Mouse (Mus musculus): ENCODE results near the gene Smco3. TPM values are rescaled to one million over a fixed set of nuclear protein-coding genes. Genes with fewer than 3 reads are reported as not detected.
A peak's percentile ranks its signal among the peaks of the same experiment; 100 is the strongest.
"Not testable (repeated sequence)": the region's sequence is repeated elsewhere in the genome, so short reads cannot be mapped to it uniquely, and the experiment has no call there.

The Smco3 gene
- polyA plus RNA-seq, 1 experiment: not detected

DNA sequence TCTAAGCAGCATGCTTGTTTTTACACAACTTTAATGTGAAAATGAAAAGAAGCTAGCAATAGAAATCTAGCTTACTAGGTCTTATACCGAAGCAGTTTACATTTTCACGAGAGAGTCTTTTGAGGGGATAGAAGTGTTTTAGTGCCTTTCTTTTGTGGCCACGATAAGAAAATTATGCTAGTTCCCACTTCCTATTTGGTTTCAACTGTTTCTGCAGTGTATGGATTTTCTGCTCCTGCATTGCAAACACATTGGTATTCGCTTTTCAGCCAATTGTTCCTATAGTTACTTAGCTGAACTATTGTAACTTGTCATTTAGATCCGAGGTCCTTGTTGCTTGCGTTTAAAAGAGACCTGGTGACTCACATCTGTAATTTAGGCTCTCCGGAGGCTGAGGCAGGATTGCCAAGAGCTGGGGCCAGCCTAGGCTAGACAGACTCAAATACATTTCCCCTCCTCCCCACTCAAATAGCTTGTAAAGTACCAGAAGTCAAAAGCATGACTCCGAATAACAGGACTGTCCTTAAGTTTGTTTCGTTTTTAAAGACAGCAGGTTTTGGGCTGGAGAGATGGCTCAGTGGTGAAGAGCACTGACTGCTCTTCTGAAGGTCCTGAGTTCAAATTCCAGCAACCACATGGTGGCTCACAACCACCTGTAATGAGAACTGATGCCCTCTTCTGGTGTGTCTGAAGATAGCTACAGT, 30.4 kb downstream of the Smco3 start:
- Histone ChIP-seq H3K9me3 (ENCODE audit: control insufficient read depth, low read length) (no peaks in the 10 kb centered on the region), H3K4me1 (ENCODE audit: control insufficient read depth) (peaks cover 62% of the 10 kb centered on the region), H3K4me3 (replicated peaks) (peak overlapping the region; percentile 64), H3K36me3 (ENCODE audit: control insufficient read depth) (peaks cover 8% of the 10 kb centered on the region), H3K27me3 (ENCODE audit: control insufficient read depth) (no peaks in the 10 kb centered on the region)
- TF ChIP-seq TAL1 (IDR thresholded peaks at IDR 0.05; ENCODE audit: low read length): no peak
- peak; percentile 42; the same call in 1 of the 2 replicates for TF ChIP-seq GATA1 (IDR thresholded peaks at IDR 0.05; ENCODE audit: low read length)

DNA sequence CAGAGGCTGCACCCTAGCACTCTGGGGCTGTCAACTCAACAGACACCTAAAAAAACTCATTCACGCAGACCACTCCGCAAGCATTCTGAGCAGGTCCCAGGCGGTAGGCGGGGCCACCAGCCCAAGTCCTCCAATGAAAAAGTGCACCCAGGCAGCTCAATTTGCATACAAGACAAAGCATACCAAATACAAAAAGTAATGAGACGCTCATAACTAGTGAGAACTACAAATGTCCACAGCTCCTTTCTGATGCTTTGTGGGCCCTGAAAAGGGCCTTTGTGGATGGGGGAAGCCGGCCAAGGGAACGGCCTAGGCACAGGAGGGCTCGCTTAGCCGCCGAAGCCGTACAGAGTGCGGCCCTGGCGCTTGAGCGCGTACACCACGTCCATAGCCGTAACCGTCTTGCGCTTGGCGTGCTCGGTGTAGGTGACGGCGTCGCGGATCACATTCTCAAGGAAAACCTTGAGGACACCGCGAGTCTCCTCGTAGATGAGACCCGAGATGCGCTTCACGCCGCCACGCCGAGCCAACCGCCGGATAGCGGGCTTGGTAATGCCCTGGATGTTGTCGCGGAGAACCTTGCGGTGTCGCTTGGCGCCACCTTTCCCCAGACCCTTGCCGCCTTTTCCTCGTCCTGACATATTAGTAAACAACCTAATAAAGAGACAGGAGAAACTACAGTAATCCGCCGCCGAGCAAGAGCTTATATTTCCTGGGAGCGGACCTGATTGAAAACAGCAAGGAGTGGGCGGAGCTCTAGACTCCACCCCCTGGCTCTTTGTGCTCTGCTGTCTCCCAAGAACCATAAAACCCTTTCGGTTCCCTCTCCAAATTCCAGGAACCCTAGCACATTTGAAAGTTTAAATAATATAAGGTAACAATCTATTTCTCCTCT, 31.3 kb downstream of the Smco3 start, which contains the start of gene Hist4h4:
Gene Hist4h4, minus strand, starts transcription at position 677 of the 895 bp plus-strand sequence.
- H3K4me3 ChIP-seq (replicated peaks): peak within 1 kb of the TSS; percentile 64
- no peaks in the 10 kb centered on the region for H3K27me3 ChIP-seq (ENCODE audit: control insufficient read depth)
- H3K4me1 ChIP-seq (ENCODE audit: control insufficient read depth): peaks cover 54% of the 10 kb centered on the region
- peaks cover 3% of the 10 kb centered on the region for H3K36me3 ChIP-seq (ENCODE audit: control insufficient read depth)
- no peak for TF ChIP-seq TAL1 (IDR thresholded peaks at IDR 0.05; ENCODE audit: low read length)
- no peak for TF ChIP-seq GATA1 (IDR thresholded peaks at IDR 0.05; ENCODE audit: low read length)
- no peaks in the 10 kb centered on the region for H3K9me3 ChIP-seq (ENCODE audit: control insufficient read depth, low read length)

- peaks cover 3% of the 10 kb centered on the region for H3K36me3 ChIP-seq (ENCODE audit: control insufficient read depth)
- H3K27me3 ChIP-seq (ENCODE audit: control insufficient read depth): no peaks in the 10 kb centered on the region
- TF ChIP-seq TAL1 (IDR thresholded peaks at IDR 0.05; ENCODE audit: low read length) (no peak), GATA1 (IDR thresholded peaks at IDR 0.05; ENCODE audit: low read length) (no peak)
- H3K9me3 ChIP-seq (ENCODE audit: control insufficient read depth, low read length): no peaks in the 10 kb centered on the region
- peak overlapping the region; percentile 64 for H3K4me3 ChIP-seq (replicated peaks)
- H3K4me1 ChIP-seq (ENCODE audit: control insufficient read depth): peaks cover 55% of the 10 kb centered on the region
Measured at GRCm38 (mm10) chr6:136803093-136803738, 32.0 kb downstream of the Smco3 start.

DNA sequence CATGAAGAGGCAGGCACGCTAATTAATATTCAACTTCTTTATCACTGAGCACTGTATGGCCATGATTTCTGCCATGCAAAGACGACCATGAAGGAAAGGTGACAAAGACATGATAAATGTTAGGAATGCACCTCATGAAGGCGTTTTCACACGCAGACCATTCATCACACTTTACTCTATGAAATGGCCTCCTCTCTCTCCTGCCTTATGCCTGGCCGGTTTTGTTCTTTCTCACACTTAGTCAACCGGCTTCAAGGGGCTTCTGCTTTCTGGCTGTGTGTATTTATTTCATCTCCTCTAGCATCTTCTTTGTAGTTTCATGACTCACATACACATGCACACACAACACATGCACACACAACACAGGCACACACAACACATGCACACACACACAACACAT, 34.0 kb downstream of the Smco3 start:
- Histone ChIP-seq H3K4me1 (ENCODE audit: control insufficient read depth) (peaks cover 40% of the 10 kb centered on the region), H3K9me3 (ENCODE audit: control insufficient read depth, low read length) (no peaks in the 10 kb centered on the region), H3K4me3 (replicated peaks) (no peak overlapping the region), H3K36me3 (ENCODE audit: control insufficient read depth) (no peaks in the 10 kb centered on the region; the same call in 1 of the 2 replicates), H3K27me3 (ENCODE audit: control insufficient read depth) (no peaks in the 10 kb centered on the region)
- TF ChIP-seq TAL1 (IDR thresholded peaks at IDR 0.05; ENCODE audit: low read length) (no peak), GATA1 (IDR thresholded peaks at IDR 0.05; ENCODE audit: low read length) (no peak)

DNA sequence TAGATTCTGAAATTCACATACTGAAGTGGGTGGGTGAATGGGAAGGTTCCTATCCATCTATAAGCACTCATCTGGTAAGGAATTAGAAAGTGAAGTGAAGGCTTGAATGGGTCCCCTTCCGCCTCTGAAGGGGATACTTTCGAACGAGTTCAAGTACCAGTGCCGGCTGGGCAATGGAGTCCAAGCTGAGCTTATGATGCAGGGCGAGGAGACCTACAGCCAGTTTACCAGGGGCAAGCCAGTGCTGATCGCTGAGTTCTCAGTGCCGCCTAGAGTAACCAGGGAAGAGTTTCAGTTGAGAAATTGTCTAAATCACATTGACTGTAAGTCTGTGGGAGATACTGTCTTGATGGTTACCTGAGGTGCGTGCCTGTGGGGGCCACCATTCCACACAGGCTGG, 34.5 kb downstream of the Smco3 start:
- no peaks in the 10 kb centered on the region for H3K9me3 ChIP-seq (ENCODE audit: control insufficient read depth, low read length)
- TF ChIP-seq GATA1 (IDR thresholded peaks at IDR 0.05; ENCODE audit: low read length) (no peak), TAL1 (IDR thresholded peaks at IDR 0.05; ENCODE audit: low read length) (no peak)
- peaks cover 35% of the 10 kb centered on the region for H3K4me1 ChIP-seq (ENCODE audit: control insufficient read depth)

DNA sequence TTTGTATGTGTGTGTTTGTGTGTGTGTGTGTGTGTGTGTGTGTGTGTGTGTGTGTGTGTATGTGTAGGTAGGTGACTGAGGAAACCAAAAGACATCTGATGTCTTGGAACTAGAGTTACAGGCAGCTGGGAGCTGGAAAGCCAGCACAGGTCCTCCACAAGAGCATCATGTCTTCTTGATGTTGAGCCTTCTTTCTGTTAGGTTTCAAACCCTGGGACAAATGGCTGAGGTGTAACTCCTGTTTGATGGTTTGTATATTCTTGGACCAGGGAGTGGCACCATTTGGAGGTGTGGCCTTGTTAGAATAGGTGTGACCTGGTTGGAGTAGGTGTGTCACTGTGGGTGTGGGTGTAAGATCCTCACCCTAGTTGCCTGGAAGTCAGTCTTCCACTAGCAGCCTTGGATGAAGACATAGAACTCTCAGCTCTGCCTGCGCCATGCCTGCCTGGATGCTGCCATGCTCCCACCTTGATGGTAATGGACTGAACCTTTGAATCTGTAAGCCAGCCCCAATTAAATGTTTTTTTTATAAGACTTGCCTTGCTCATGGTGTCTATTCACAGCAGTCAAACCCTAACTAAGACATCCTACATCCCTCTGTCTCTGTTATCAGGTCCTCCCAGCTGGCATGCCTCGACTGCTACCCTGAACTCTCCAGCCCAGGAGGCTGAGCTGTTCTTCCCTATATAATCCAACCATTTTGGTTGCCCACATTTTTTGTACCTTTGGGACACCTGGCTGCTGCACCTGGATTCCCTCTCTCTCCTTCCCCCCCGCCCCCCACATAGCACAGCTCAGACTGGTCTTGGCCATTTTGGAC, 37.2 kb downstream of the Smco3 start:
- H3K27me3 ChIP-seq (ENCODE audit: control insufficient read depth); H3K36me3 ChIP-seq (ENCODE audit: control insufficient read depth); H3K4me3 ChIP-seq (replicated peaks); H3K9me3 ChIP-seq (ENCODE audit: control insufficient read depth, low read length): not testable (repeated sequence)
- H3K4me1 ChIP-seq (ENCODE audit: control insufficient read depth): peaks cover 13% of the 10 kb centered on the region

More for the DNA sequence above, 34.5 kb downstream of the Smco3 start:
- H3K36me3 ChIP-seq (ENCODE audit: control insufficient read depth): no peaks in the 10 kb centered on the region; the same call in 1 of the 2 replicates
- H3K27me3 ChIP-seq (ENCODE audit: control insufficient read depth): no peaks in the 10 kb centered on the region
- no peak overlapping the region for H3K4me3 ChIP-seq (replicated peaks)

- no peaks in the 10 kb centered on the region for H3K36me3 ChIP-seq (ENCODE audit: control insufficient read depth)
- TF ChIP-seq TAL1 (IDR thresholded peaks at IDR 0.05; ENCODE audit: low read length): no peak
- no peak for TF ChIP-seq GATA1 (IDR thresholded peaks at IDR 0.05; ENCODE audit: low read length)
- H3K27me3 ChIP-seq (ENCODE audit: control insufficient read depth): peaks cover 11% of the 10 kb centered on the region
- H3K9me3 ChIP-seq (ENCODE audit: control insufficient read depth, low read length): no peaks in the 10 kb centered on the region
- peaks cover 4% of the 10 kb centered on the region for H3K4me1 ChIP-seq (ENCODE audit: control insufficient read depth)
- H3K4me3 ChIP-seq (replicated peaks): no peak overlapping the region
Measured at GRCm38 (mm10) chr6:136795850-136796249, 39.4 kb downstream of the Smco3 start.

DNA sequence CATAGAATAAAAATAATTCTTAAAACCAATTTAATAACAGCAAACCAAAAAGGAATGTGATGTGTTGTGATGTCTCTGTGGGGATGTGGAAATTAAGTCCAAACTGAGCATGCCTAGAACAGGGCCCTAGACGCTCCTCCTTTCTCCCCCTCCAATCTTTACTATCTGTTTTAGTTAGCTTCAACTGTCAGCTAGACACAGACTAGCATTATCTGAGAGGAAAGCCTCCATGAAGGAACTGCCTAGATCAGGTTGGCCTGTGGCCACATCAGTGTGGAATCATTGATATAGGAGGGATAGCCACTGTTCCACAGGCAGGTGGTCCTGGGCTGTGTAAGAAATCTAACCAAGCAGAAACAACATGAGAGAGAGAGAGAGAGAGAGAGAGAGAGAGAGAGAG, 40.1 kb downstream of the Smco3 start:
- Histone ChIP-seq H3K4me1 (ENCODE audit: control insufficient read depth) (peaks cover 4% of the 10 kb centered on the region), H3K27me3 (ENCODE audit: control insufficient read depth) (peaks cover 11% of the 10 kb centered on the region), H3K4me3 (replicated peaks) (no peak overlapping the region), H3K9me3 (ENCODE audit: control insufficient read depth, low read length) (no peaks in the 10 kb centered on the region), H3K36me3 (ENCODE audit: control insufficient read depth) (no peaks in the 10 kb centered on the region)
- TF ChIP-seq TAL1 (IDR thresholded peaks at IDR 0.05; ENCODE audit: low read length) (no peak), GATA1 (IDR thresholded peaks at IDR 0.05; ENCODE audit: low read length) (no peak)

All from erythroblast, embryonic 14.5 days (primary cell).